Mouse (Mus musculus): ENCODE results near the gene Gatad2a. TPM values are rescaled to one million over a fixed set of nuclear protein-coding genes. Genes with fewer than 3 reads are reported as not detected.
A peak's percentile ranks its signal among the peaks of the same experiment; 100 is the strongest.

Gatad2a gene
- total and polyA plus RNA-seq, 3 experiments: 52.2 to 139 (median 99.3) TPM

DNA sequence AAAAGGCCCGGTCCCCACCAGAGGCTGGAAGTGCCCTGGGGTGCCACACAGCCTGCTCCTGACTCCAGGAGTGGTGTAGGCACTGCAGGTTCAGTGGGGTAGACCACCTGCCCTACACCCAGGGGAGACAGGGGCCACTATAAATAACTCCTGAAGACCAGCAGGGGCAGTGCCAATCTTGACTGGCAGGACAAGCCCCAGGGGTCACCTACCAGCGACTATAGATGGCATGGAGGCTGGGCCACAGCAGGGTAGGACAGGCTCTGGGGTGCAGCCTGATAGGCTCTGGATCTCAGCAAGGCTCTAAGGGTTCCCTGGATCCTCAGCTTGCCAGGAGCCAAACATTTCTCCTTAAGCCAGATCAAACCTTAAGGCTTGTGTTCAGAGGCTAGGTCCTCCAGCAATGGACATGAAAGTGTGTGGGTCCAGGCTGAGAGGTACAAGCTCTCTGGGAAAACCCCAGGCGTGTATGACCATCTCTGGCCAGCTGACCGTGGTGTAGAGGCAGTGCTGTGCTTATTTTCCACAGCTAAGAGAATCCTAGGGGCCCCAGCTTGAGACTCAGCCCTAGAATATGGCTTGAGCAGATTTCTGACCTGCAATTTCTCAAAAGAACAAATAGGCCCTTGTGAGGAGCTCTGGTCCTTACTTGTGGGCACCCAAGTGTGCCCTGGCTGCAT, 100.3 kb downstream of the Gatad2a start:
- peaks cover 85% of the 10 kb centered on the region for H3K36me3 ChIP-seq (replicated peaks)
- DNase-seq (ENCODE audit: low spot score) (no peak), ATAC-seq (ENCODE audit: extremely low read depth, insufficient number of reproducible peaks, low FRiP score, poor library complexity, severe bottlenecking) (no peak)
- no peak for TF ChIP-seq GATA1 (IDR thresholded peaks at IDR 0.05; ENCODE audit: borderline replicate concordance, low read length)
- TF ChIP-seq TAL1 (conservative IDR thresholded peaks at IDR 0.05; ENCODE audit: low read depth, low read length): no peak
- no peak for TF ChIP-seq POLR2AphosphoS5 (IDR thresholded peaks at IDR 0.05; ENCODE audit: insufficient replicate concordance, low read depth, low read length)
- no peak for TF ChIP-seq GATA2 (IDR thresholded peaks at IDR 0.05; ENCODE audit: borderline replicate concordance, low read depth, low read length)
- TF ChIP-seq CTCF (IDR thresholded peaks at IDR 0.05; ENCODE audit: low read depth, low read length): no peak
- H3K4me1 ChIP-seq (ENCODE audit: insufficient read depth, low read depth, low read length): peaks cover 35% of the 10 kb centered on the region
- no peak overlapping the region for H3K4me3 ChIP-seq (ENCODE audit: low read depth, low read length)
- no peaks in the 10 kb centered on the region for H3K9me3 ChIP-seq (replicated peaks)
- no peaks in the 10 kb centered on the region for H3K27me3 ChIP-seq (ENCODE audit: insufficient read depth, low read length)

DNA sequence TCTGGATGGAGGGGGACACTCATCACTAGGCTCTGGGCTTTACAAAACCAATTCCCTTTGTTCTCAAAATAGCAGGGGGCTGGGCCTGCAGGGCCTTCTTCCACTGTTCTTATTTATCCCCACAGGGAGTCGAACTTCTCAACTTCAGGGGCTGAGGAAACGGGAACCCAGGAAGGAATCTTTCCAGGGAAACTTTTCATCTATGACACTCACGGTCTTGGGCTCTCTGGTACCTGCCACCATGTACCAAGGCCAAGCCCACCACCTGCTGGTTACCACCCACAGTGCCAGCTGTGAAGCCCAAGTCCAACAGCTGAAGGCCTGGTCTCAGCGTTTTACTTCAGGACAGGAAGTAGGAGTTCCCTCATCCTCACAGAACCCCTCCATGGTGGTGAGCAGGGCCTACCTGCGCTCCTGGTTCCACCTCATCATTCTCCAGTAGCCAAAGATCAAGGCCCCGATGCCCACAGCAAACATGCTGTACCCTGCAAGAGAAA, 101.3 kb downstream of the Gatad2a start:
- Histone ChIP-seq H3K9me3 (replicated peaks) (no peaks in the 10 kb centered on the region), H3K27me3 (ENCODE audit: insufficient read depth, low read length) (no peaks in the 10 kb centered on the region), H3K36me3 (replicated peaks) (peaks cover 87% of the 10 kb centered on the region), H3K4me3 (ENCODE audit: low read depth, low read length) (no peak overlapping the region), H3K4me1 (ENCODE audit: insufficient read depth, low read depth, low read length) (peaks cover 28% of the 10 kb centered on the region)
- DNase-seq (ENCODE audit: low spot score): no peak
- TF ChIP-seq GATA1 (IDR thresholded peaks at IDR 0.05; ENCODE audit: borderline replicate concordance, low read length): no peak
- no peak for TF ChIP-seq GATA2 (IDR thresholded peaks at IDR 0.05; ENCODE audit: borderline replicate concordance, low read depth, low read length)
- no peak for TF ChIP-seq POLR2AphosphoS5 (IDR thresholded peaks at IDR 0.05; ENCODE audit: insufficient replicate concordance, low read depth, low read length)
- no peak for TF ChIP-seq TAL1 (conservative IDR thresholded peaks at IDR 0.05; ENCODE audit: low read depth, low read length)
- no peak for TF ChIP-seq CTCF (IDR thresholded peaks at IDR 0.05; ENCODE audit: low read depth, low read length)
- ATAC-seq (ENCODE audit: extremely low read depth, insufficient number of reproducible peaks, low FRiP score, poor library complexity, severe bottlenecking): no peak

GRCm38 (mm10) chr8:69893863-69894262, 102.3 kb downstream of the Gatad2a start:
- H3K9me3 ChIP-seq (replicated peaks): peaks cover 4% of the 10 kb centered on the region
- H3K4me3 ChIP-seq (ENCODE audit: low read depth, low read length): no peak overlapping the region
- H3K4me1 ChIP-seq (ENCODE audit: insufficient read depth, low read depth, low read length): peaks cover 22% of the 10 kb centered on the region
- H3K27me3 ChIP-seq (ENCODE audit: insufficient read depth, low read length): peaks cover 3% of the 10 kb centered on the region; the same call in 1 of the 2 replicates
- peak; percentile 74 for DNase-seq (ENCODE audit: low spot score)
- H3K36me3 ChIP-seq (replicated peaks): peaks cover 85% of the 10 kb centered on the region
- TF ChIP-seq GATA2 (IDR thresholded peaks at IDR 0.05; ENCODE audit: borderline replicate concordance, low read depth, low read length): no peak
- peak; percentile 50; the same call in 1 of the 2 replicates for TF ChIP-seq CTCF (IDR thresholded peaks at IDR 0.05; ENCODE audit: low read depth, low read length)
- ATAC-seq (ENCODE audit: extremely low read depth, insufficient number of reproducible peaks, low FRiP score, poor library complexity, severe bottlenecking): no peak

DNA sequence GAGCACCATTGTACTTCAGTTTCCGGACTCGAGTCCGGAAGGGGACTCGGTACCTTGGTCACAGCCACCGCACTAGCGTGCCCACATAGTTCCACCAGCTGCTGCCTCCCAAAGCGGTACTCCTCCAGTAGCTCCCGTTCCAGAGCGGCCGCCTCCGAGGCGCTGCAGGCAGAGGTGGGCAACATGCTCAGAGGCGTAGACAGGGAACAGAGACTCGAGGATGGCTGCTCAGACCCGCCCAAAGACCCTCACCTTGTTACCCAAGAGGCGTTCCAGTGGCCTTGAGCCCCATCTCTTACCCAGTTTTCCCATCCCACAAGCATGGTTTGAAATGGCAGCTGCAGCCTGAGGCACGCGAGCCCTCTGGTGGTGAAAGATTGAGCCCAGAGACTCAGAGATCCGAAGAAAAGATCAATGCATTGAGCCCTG, 105.4 kb downstream of the Gatad2a start:
- TF ChIP-seq GATA1 (IDR thresholded peaks at IDR 0.05; ENCODE audit: borderline replicate concordance, low read length) (no peak), CTCF (IDR thresholded peaks at IDR 0.05; ENCODE audit: low read depth, low read length) (no peak), GATA2 (IDR thresholded peaks at IDR 0.05; ENCODE audit: borderline replicate concordance, low read depth, low read length) (no peak), POLR2AphosphoS5 (IDR thresholded peaks at IDR 0.05; ENCODE audit: insufficient replicate concordance, low read depth, low read length) (no peak), TAL1 (conservative IDR thresholded peaks at IDR 0.05; ENCODE audit: low read depth, low read length) (no peak)
- Histone ChIP-seq H3K4me3 (ENCODE audit: low read depth, low read length) (no peak overlapping the region), H3K4me1 (ENCODE audit: insufficient read depth, low read depth, low read length) (peaks cover 9% of the 10 kb centered on the region), H3K9me3 (replicated peaks) (peaks cover 21% of the 10 kb centered on the region), H3K27me3 (ENCODE audit: insufficient read depth, low read length) (peaks cover 10% of the 10 kb centered on the region; the same call in 1 of the 2 replicates), H3K36me3 (replicated peaks) (peaks cover 58% of the 10 kb centered on the region)
- DNase-seq (ENCODE audit: low spot score) (no peak), ATAC-seq (ENCODE audit: extremely low read depth, insufficient number of reproducible peaks, low FRiP score, poor library complexity, severe bottlenecking) (no peak)

GRCm38 (mm10) chr8:69888902-69889301, 107.3 kb downstream of the Gatad2a start:
- Histone ChIP-seq H3K36me3 (replicated peaks) (peaks cover 39% of the 10 kb centered on the region), H3K9me3 (replicated peaks) (peaks cover 36% of the 10 kb centered on the region), H3K4me3 (ENCODE audit: low read depth, low read length) (no peak overlapping the region), H3K27me3 (ENCODE audit: insufficient read depth, low read length) (peaks cover 14% of the 10 kb centered on the region; the same call in 1 of the 2 replicates), H3K4me1 (ENCODE audit: insufficient read depth, low read depth, low read length) (no peaks in the 10 kb centered on the region; the same call in 1 of the 2 replicates)
- DNase-seq (ENCODE audit: low spot score) (no peak), ATAC-seq (ENCODE audit: extremely low read depth, insufficient number of reproducible peaks, low FRiP score, poor library complexity, severe bottlenecking) (no peak)
- no peak for TF ChIP-seq GATA2 (IDR thresholded peaks at IDR 0.05; ENCODE audit: borderline replicate concordance, low read depth, low read length)
- TF ChIP-seq GATA1 (IDR thresholded peaks at IDR 0.05; ENCODE audit: borderline replicate concordance, low read length): no peak
- no peak for TF ChIP-seq POLR2AphosphoS5 (IDR thresholded peaks at IDR 0.05; ENCODE audit: insufficient replicate concordance, low read depth, low read length)
- no peak for TF ChIP-seq TAL1 (conservative IDR thresholded peaks at IDR 0.05; ENCODE audit: low read depth, low read length)
- TF ChIP-seq CTCF (IDR thresholded peaks at IDR 0.05; ENCODE audit: low read depth, low read length): no peak

DNA sequence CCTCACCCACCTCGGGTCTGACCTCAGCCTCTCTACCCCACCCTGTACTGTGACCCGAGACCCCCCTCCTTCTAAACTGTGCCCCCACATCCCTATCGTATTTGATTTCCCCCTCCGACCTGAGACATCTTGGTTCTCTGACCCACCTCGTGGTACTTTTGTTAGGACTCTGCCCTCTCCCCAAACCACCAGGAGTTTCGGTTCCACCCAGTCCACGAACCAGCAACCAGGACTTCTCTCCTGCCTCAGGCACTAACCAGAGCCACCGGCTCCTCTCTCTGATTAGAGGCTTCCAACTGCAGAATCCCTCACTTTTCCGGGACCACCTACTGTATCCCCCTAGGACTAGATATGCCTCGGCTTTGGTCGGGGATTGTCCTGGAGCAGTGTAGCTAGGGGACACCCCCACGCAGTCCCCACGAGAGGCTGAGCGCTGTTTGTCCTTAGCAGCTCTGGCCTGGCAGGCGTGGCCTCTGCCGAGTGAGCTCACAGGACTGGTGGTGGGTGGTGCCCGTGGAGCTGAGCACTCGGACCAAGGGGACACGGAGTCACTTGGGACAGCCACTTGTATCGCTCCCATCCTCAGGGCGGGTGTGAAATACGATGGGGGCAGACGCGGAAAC, 107.8 kb downstream of the Gatad2a start:
- no peak overlapping the region; the same call in 1 of the 2 replicates for H3K4me3 ChIP-seq (ENCODE audit: low read depth, low read length)
- no peak for ATAC-seq (ENCODE audit: extremely low read depth, insufficient number of reproducible peaks, low FRiP score, poor library complexity, severe bottlenecking)
- H3K4me1 ChIP-seq (ENCODE audit: insufficient read depth, low read depth, low read length): no peaks in the 10 kb centered on the region
- peaks cover 34% of the 10 kb centered on the region for H3K36me3 ChIP-seq (replicated peaks)
- peaks cover 14% of the 10 kb centered on the region; the same call in 1 of the 2 replicates for H3K27me3 ChIP-seq (ENCODE audit: insufficient read depth, low read length)
- TF ChIP-seq POLR2AphosphoS5 (IDR thresholded peaks at IDR 0.05; ENCODE audit: insufficient replicate concordance, low read depth, low read length): no peak
- TF ChIP-seq GATA1 (IDR thresholded peaks at IDR 0.05; ENCODE audit: borderline replicate concordance, low read length): no peak
- no peak for TF ChIP-seq TAL1 (conservative IDR thresholded peaks at IDR 0.05; ENCODE audit: low read depth, low read length)
- no peak for TF ChIP-seq CTCF (IDR thresholded peaks at IDR 0.05; ENCODE audit: low read depth, low read length)
- TF ChIP-seq GATA2 (IDR thresholded peaks at IDR 0.05; ENCODE audit: borderline replicate concordance, low read depth, low read length): no peak
- peaks cover 41% of the 10 kb centered on the region for H3K9me3 ChIP-seq (replicated peaks)
- no peak for DNase-seq (ENCODE audit: low spot score)
